Mouse (Mus musculus): ENCODE results near the gene Pus10. TPM values are rescaled to one million over a fixed set of nuclear protein-coding genes. Genes with fewer than 3 reads are reported as not detected.

Pus10 gene
- polyA plus RNA-seq, 1 experiment: 7.9 TPM

- Histone ChIP-seq H3K27me3 (ENCODE audit: control insufficient read depth, insufficient read depth, low read length) (no peaks in the 10 kb centered on the region), H3K36me3 (ENCODE audit: control insufficient read depth, insufficient read depth, low read length) (no peaks in the 10 kb centered on the region), H3K4me3 (ENCODE audit: control insufficient read depth, low read depth, low read length) (no peak overlapping the region), H3K4me1 (ENCODE audit: control insufficient read depth, insufficient read depth, low read length) (no peaks in the 10 kb centered on the region), H3K27ac (ENCODE audit: control insufficient read depth, insufficient read depth, low read depth, low read length) (no peak overlapping the region)
- no peak for TF ChIP-seq POLR2A (IDR thresholded peaks at IDR 0.05; ENCODE audit: control insufficient read depth, low read depth, low read length)
Measured at GRCm38 (mm10) chr11:23693286-23693685, 27.8 kb downstream of the Pus10 start.

- TF ChIP-seq CTCF (IDR thresholded peaks at IDR 0.05; ENCODE audit: control insufficient read depth, insufficient read depth, insufficient replicate concordance, low read depth, low read length) (no peak), POLR2A (IDR thresholded peaks at IDR 0.05; ENCODE audit: control insufficient read depth, low read depth, low read length) (no peak)
- Histone ChIP-seq H3K36me3 (ENCODE audit: control insufficient read depth, insufficient read depth, low read length) (no peaks in the 10 kb centered on the region), H3K4me3 (ENCODE audit: control insufficient read depth, low read depth, low read length) (no peak overlapping the region)
Measured at GRCm38 (mm10) chr11:23695847-23696246, 30.4 kb downstream of the Pus10 start.

GRCm38 (mm10) chr11:23698526-23698925, 33.1 kb downstream of the Pus10 start:
- Histone ChIP-seq H3K4me1 (ENCODE audit: control insufficient read depth, insufficient read depth, low read length) (no peaks in the 10 kb centered on the region), H3K36me3 (ENCODE audit: control insufficient read depth, insufficient read depth, low read length) (peaks cover 2% of the 10 kb centered on the region; the same call in 1 of the 2 replicates), H3K27me3 (ENCODE audit: control insufficient read depth, insufficient read depth, low read length) (no peaks in the 10 kb centered on the region), H3K4me3 (ENCODE audit: control insufficient read depth, low read depth, low read length) (no peak overlapping the region), H3K27ac (ENCODE audit: control insufficient read depth, insufficient read depth, low read depth, low read length) (no peak overlapping the region; the same call in 1 of the 2 replicates)
- no peak for TF ChIP-seq CTCF (IDR thresholded peaks at IDR 0.05; ENCODE audit: control insufficient read depth, insufficient read depth, insufficient replicate concordance, low read depth, low read length)
- TF ChIP-seq POLR2A (IDR thresholded peaks at IDR 0.05; ENCODE audit: control insufficient read depth, low read depth, low read length): no peak

More at GRCm38 (mm10) chr11:23695847-23696246, 30.4 kb downstream of the Pus10 start:
- H3K4me1 ChIP-seq (ENCODE audit: control insufficient read depth, insufficient read depth, low read length): no peaks in the 10 kb centered on the region
- no peak overlapping the region for H3K27ac ChIP-seq (ENCODE audit: control insufficient read depth, insufficient read depth, low read depth, low read length)
- H3K27me3 ChIP-seq (ENCODE audit: control insufficient read depth, insufficient read depth, low read length): no peaks in the 10 kb centered on the region

- no peaks in the 10 kb centered on the region for H3K27me3 ChIP-seq (ENCODE audit: control insufficient read depth, insufficient read depth, low read length)
- TF ChIP-seq CTCF (IDR thresholded peaks at IDR 0.05; ENCODE audit: control insufficient read depth, insufficient read depth, insufficient replicate concordance, low read depth, low read length) (no peak), POLR2A (IDR thresholded peaks at IDR 0.05; ENCODE audit: control insufficient read depth, low read depth, low read length) (no peak)
- H3K36me3 ChIP-seq (ENCODE audit: control insufficient read depth, insufficient read depth, low read length): peaks cover 2% of the 10 kb centered on the region; the same call in 1 of the 2 replicates
- no peak overlapping the region for H3K4me3 ChIP-seq (ENCODE audit: control insufficient read depth, low read depth, low read length)
- no peaks in the 10 kb centered on the region for H3K4me1 ChIP-seq (ENCODE audit: control insufficient read depth, insufficient read depth, low read length)
- H3K27ac ChIP-seq (ENCODE audit: control insufficient read depth, insufficient read depth, low read depth, low read length): no peak overlapping the region
Measured at GRCm38 (mm10) chr11:23699414-23700095, 34.1 kb downstream of the Pus10 start.

GRCm38 (mm10) chr11:23701831-23702230, 36.4 kb downstream of the Pus10 start:
- no peak overlapping the region for H3K27ac ChIP-seq (ENCODE audit: control insufficient read depth, insufficient read depth, low read depth, low read length)
- no peaks in the 10 kb centered on the region for H3K4me1 ChIP-seq (ENCODE audit: control insufficient read depth, insufficient read depth, low read length)
- H3K4me3 ChIP-seq (ENCODE audit: control insufficient read depth, low read depth, low read length): no peak overlapping the region
- TF ChIP-seq POLR2A (IDR thresholded peaks at IDR 0.05; ENCODE audit: control insufficient read depth, low read depth, low read length) (no peak), CTCF (IDR thresholded peaks at IDR 0.05; ENCODE audit: control insufficient read depth, insufficient read depth, insufficient replicate concordance, low read depth, low read length) (no peak)
- H3K36me3 ChIP-seq (ENCODE audit: control insufficient read depth, insufficient read depth, low read length): peaks cover 2% of the 10 kb centered on the region; the same call in 1 of the 2 replicates
- H3K27me3 ChIP-seq (ENCODE audit: control insufficient read depth, insufficient read depth, low read length): no peaks in the 10 kb centered on the region

GRCm38 (mm10) chr11:23704604-23705294, 39.3 kb downstream of the Pus10 start:
- H3K4me1 ChIP-seq (ENCODE audit: control insufficient read depth, insufficient read depth, low read length): no peaks in the 10 kb centered on the region
- H3K4me3 ChIP-seq (ENCODE audit: control insufficient read depth, low read depth, low read length): no peak overlapping the region
- H3K36me3 ChIP-seq (ENCODE audit: control insufficient read depth, insufficient read depth, low read length): peaks cover 2% of the 10 kb centered on the region; the same call in 1 of the 2 replicates
- TF ChIP-seq CTCF (IDR thresholded peaks at IDR 0.05; ENCODE audit: control insufficient read depth, insufficient read depth, insufficient replicate concordance, low read depth, low read length): no peak
- H3K27me3 ChIP-seq (ENCODE audit: control insufficient read depth, insufficient read depth, low read length): no peaks in the 10 kb centered on the region
- H3K27ac ChIP-seq (ENCODE audit: control insufficient read depth, insufficient read depth, low read depth, low read length): no peak overlapping the region

GRCm38 (mm10) chr11:23712299-23712698, 46.8 kb downstream of the Pus10 start:
- H3K27ac ChIP-seq (ENCODE audit: control insufficient read depth, insufficient read depth, low read depth, low read length): no peak overlapping the region
- TF ChIP-seq CTCF (IDR thresholded peaks at IDR 0.05; ENCODE audit: control insufficient read depth, insufficient read depth, insufficient replicate concordance, low read depth, low read length) (no peak), POLR2A (IDR thresholded peaks at IDR 0.05; ENCODE audit: control insufficient read depth, low read depth, low read length) (no peak)
- H3K36me3 ChIP-seq (ENCODE audit: control insufficient read depth, insufficient read depth, low read length): peaks cover 2% of the 10 kb centered on the region
- no peaks in the 10 kb centered on the region for H3K27me3 ChIP-seq (ENCODE audit: control insufficient read depth, insufficient read depth, low read length)
- no peaks in the 10 kb centered on the region for H3K4me1 ChIP-seq (ENCODE audit: control insufficient read depth, insufficient read depth, low read length)
- H3K4me3 ChIP-seq (ENCODE audit: control insufficient read depth, low read depth, low read length): no peak overlapping the region
